Mouse (Mus musculus): Measurements from ENCODE around the gene Glrx5. TPM values are rescaled to one million over a fixed set of nuclear protein-coding genes. Genes with fewer than 3 reads are reported as not detected.
A peak's percentile ranks its signal among the peaks of the same experiment; 100 is the strongest.

The Glrx5 gene
- polyA plus RNA-seq, 1 experiment from 2014 or later = 653 TPM

DNA sequence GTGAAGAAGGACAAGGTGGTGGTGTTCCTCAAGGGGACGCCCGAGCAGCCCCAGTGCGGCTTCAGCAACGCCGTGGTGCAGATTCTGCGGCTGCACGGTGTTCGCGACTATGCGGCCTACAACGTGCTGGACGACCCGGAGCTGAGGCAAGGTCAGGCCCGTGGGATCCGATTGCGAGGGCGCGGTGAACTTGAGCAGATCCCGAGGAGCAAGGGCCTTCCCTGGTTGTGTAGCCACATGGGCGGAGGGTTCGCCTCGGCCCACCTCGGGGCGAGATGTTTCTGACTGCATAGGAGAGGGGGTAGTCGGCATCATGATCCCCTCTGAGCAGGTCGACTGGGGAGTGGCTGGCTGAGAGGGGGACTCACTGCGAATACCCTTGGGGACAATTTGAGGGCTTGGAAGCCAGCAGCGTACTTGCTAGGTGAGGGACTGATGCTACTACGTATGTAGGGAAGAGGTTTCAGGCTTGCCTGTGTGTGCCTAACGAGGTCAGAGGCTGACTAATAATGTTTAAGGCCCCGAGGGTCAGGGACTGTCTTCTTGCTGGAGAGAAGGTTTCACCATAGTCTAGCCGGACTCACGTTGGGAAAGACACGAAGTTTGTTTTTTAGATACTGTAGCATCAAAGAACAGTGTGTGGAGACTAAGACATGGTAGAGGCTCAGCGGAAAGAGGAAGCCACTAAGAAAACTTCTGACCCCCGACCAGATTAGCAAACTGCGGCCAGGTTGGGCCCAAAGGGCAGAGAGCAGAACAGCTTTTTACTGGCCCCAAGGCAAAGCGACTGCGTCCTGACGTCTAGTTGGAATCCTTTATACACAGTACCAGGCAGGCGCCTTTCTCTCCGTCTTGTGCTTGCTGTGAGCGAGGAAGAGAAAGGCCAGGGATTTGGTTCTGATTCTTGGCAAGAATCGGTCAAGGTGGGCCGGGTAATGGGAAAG is 616 bp downstream of the Glrx5 start:
- 1% methylated on average over 45 of the region's 45 CpGs for WGBS (ENCODE audit: insufficient replicate concordance)
- H3K4me3 ChIP-seq (replicated peaks) = peak overlapping the region; percentile 95
- H3K9me3 ChIP-seq (replicated peaks) = no peaks in the 10 kb centered on the region
- ATAC-seq (ENCODE audit: low read depth) (peak; percentile 0), DNase-seq (no peak)
- peaks cover 76% of the 10 kb centered on the region for H3K4me1 ChIP-seq (replicated peaks)
- peak overlapping the region; percentile 99 for H3K27ac ChIP-seq
- peaks cover 58% of the 10 kb centered on the region for H3K36me3 ChIP-seq
- peak overlapping the region; percentile 91 for H3K4me2 ChIP-seq
- no peaks in the 10 kb centered on the region for H3K27me3 ChIP-seq
- peak overlapping the region; percentile 100 for H3K9ac ChIP-seq

- peak overlapping the region; percentile 91 for H3K4me2 ChIP-seq
- 7% methylated on average over 14 of the region's 14 CpGs for WGBS (ENCODE audit: insufficient replicate concordance)
- peak overlapping the region; percentile 95 for H3K4me3 ChIP-seq (replicated peaks)
- H3K36me3 ChIP-seq = peaks cover 61% of the 10 kb centered on the region
- H3K9ac ChIP-seq = peak overlapping the region; percentile 100
- no peaks in the 10 kb centered on the region for H3K9me3 ChIP-seq (replicated peaks)
- peak overlapping the region; percentile 99 for H3K27ac ChIP-seq
- ATAC-seq (ENCODE audit: low read depth) (peak; percentile 61), DNase-seq (peak; percentile 86)
- H3K27me3 ChIP-seq = no peaks in the 10 kb centered on the region
- peaks cover 76% of the 10 kb centered on the region for H3K4me1 ChIP-seq (replicated peaks)
These were observed 1.8 kb downstream of the Glrx5 start for GRCm38 (mm10) chr12:105034130-105034769.

DNA sequence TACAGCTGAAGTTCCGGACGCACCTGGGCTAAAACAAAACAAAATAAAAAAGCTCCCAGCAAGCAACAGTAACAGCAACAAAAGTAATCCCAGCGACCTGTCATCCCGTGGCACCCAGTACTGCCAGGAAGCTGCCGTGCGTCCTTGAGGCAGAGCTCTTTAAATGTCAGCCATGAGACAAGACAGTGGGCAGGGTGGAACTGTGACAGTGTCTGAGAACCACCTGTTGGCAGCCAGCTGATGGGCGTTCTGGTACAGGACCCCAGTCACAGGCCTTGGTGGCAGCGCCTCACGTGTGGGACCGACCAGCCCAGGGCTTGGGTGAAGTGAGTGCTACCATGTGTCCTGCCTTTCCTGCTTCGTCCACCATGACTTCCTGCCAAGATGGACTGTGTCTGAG is 5.7 kb downstream of the Glrx5 start:
- ATAC-seq (ENCODE audit: low read depth) (no peak), DNase-seq (no peak)
- Histone ChIP-seq H3K4me3 (replicated peaks) (peak overlapping the region; percentile 95), H3K9me3 (replicated peaks) (no peaks in the 10 kb centered on the region), H3K4me2 (peak overlapping the region; percentile 91), H3K27me3 (no peaks in the 10 kb centered on the region), H3K4me1 (replicated peaks) (peaks cover 87% of the 10 kb centered on the region), H3K27ac (peak overlapping the region; percentile 99), H3K36me3 (peaks cover 83% of the 10 kb centered on the region), H3K9ac (peak overlapping the region; percentile 100)
- 57% methylated on average over 11 of the region's 11 CpGs for WGBS (ENCODE audit: insufficient replicate concordance)

GRCm38 (mm10) chr12:105038918-105039317 is 6.4 kb downstream of the Glrx5 start:
- peak overlapping the region; percentile 100 for H3K9ac ChIP-seq
- ATAC-seq (ENCODE audit: low read depth) (peak; percentile 89), DNase-seq (peak; percentile 86)
- H3K4me2 ChIP-seq = peak overlapping the region; percentile 91
- peaks cover 89% of the 10 kb centered on the region for H3K36me3 ChIP-seq
- 8% methylated on average over 7 of the region's 7 CpGs for WGBS (ENCODE audit: insufficient replicate concordance)
- no peaks in the 10 kb centered on the region for H3K9me3 ChIP-seq (replicated peaks)
- H3K27ac ChIP-seq = peak overlapping the region; percentile 99
- no peaks in the 10 kb centered on the region for H3K27me3 ChIP-seq
- H3K4me1 ChIP-seq (replicated peaks) = peaks cover 86% of the 10 kb centered on the region
- peak overlapping the region; percentile 95 for H3K4me3 ChIP-seq (replicated peaks)

GRCm38 (mm10) chr12:105039578-105040289 is 7.2 kb downstream of the Glrx5 start:
- ATAC-seq (ENCODE audit: low read depth) (peak; percentile 68), DNase-seq (no peak)
- Histone ChIP-seq H3K36me3 (peaks cover 93% of the 10 kb centered on the region), H3K9ac (peak overlapping the region; percentile 100), H3K9me3 (replicated peaks) (no peaks in the 10 kb centered on the region), H3K4me1 (replicated peaks) (peaks cover 85% of the 10 kb centered on the region), H3K27ac (peak overlapping the region; percentile 99), H3K4me3 (replicated peaks) (peak overlapping the region; percentile 95), H3K4me2 (peak overlapping the region; percentile 91), H3K27me3 (no peaks in the 10 kb centered on the region)
- 42% methylated on average over 12 of the region's 12 CpGs for WGBS (ENCODE audit: insufficient replicate concordance)

DNA sequence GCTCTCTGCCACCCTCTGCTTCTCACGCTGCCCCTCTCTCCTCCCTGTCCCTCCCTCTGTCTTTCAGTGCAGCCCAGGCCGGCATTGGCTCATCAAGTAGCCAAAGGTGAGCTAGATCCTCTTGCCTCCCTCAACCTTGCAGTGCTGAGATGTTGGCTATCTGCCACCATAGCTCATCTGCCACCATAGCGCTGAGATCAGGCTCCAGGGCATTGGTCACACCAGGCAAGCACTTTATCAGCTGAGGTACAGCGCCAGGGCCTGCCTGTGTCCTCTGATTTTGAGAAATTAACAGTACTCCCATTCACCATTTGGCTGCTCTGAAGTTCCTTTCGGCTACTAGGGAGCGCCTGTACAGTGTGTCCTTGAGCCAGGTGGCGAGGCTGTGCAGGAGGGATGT is 8.5 kb downstream of the Glrx5 start:
- peaks cover 93% of the 10 kb centered on the region for H3K36me3 ChIP-seq
- no peaks in the 10 kb centered on the region for H3K27me3 ChIP-seq
- peak overlapping the region; percentile 99 for H3K27ac ChIP-seq
- H3K4me1 ChIP-seq (replicated peaks) = peaks cover 79% of the 10 kb centered on the region
- H3K4me2 ChIP-seq = peak overlapping the region; percentile 91
- 87% methylated on average over 7 of the region's 7 CpGs for WGBS (ENCODE audit: insufficient replicate concordance)
- ATAC-seq (ENCODE audit: low read depth) (no peak), DNase-seq (no peak)
- no peaks in the 10 kb centered on the region for H3K9me3 ChIP-seq (replicated peaks)
- H3K9ac ChIP-seq = peak overlapping the region; percentile 100; the same call in 1 of the 2 replicates
- H3K4me3 ChIP-seq (replicated peaks) = no peak overlapping the region

DNA sequence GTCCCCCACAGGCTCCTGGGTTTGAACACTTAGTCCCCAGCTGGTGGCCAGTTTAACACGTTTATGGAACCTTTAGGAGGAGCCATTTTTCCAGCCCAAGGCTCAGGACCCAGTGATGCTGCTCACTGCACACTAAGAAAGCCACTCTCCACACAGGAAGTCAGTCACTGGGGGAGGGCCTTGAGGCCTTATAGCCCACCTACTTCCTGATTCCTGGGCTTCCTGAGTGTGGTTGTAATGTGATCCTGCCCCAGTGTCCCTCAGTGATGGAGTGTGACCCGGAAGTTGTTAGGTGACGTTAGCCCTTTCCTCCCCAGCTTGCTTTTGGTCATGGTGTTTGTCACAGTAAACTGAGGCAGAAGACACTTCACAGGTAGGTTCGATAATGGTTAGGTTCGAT is 10.6 kb downstream of the Glrx5 start:
- H3K36me3 ChIP-seq = peaks cover 89% of the 10 kb centered on the region
- WGBS (ENCODE audit: insufficient replicate concordance) = 90% methylated on average over 5 of the region's 5 CpGs
- H3K9me3 ChIP-seq (replicated peaks) = no peaks in the 10 kb centered on the region

DNA sequence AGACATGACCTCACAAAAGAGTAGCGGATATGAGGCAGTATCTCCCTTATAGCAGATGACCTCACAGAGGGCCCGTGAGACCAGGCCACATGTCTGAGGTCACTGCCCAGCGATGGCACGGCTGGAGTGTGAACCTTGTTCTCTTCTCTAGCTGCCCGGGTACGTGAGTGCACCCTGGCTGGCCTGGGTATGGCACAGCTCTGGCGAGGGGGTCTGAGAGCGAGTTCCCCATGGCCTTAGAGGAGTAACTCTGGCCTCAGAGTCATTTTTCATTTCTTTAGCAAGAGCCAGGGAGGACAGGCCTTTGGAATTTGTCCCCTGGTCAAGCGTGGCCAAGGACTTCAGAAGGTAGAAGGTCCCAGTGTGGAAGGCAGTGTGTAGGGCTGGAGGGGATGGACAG is 12.3 kb downstream of the Glrx5 start:
- DNase-seq (no peak), ATAC-seq (ENCODE audit: low read depth) (no peak)
- Histone ChIP-seq H3K4me3 (replicated peaks) (no peak overlapping the region), H3K4me1 (replicated peaks) (peaks cover 61% of the 10 kb centered on the region), H3K27ac (no peak overlapping the region), H3K9me3 (replicated peaks) (no peaks in the 10 kb centered on the region), H3K36me3 (peaks cover 87% of the 10 kb centered on the region), H3K4me2 (no peak overlapping the region), H3K9ac (no peak overlapping the region), H3K27me3 (no peaks in the 10 kb centered on the region)
- 91% methylated on average over 9 of the region's 9 CpGs for WGBS (ENCODE audit: insufficient replicate concordance)

More for the DNA sequence above, 10.6 kb downstream of the Glrx5 start:
- Histone ChIP-seq H3K4me3 (replicated peaks) (no peak overlapping the region), H3K4me1 (replicated peaks) (peaks cover 65% of the 10 kb centered on the region), H3K27me3 (no peaks in the 10 kb centered on the region), H3K4me2 (no peak overlapping the region), H3K27ac (no peak overlapping the region), H3K9ac (no peak overlapping the region)
- ATAC-seq (ENCODE audit: low read depth) (no peak), DNase-seq (no peak)

DNA sequence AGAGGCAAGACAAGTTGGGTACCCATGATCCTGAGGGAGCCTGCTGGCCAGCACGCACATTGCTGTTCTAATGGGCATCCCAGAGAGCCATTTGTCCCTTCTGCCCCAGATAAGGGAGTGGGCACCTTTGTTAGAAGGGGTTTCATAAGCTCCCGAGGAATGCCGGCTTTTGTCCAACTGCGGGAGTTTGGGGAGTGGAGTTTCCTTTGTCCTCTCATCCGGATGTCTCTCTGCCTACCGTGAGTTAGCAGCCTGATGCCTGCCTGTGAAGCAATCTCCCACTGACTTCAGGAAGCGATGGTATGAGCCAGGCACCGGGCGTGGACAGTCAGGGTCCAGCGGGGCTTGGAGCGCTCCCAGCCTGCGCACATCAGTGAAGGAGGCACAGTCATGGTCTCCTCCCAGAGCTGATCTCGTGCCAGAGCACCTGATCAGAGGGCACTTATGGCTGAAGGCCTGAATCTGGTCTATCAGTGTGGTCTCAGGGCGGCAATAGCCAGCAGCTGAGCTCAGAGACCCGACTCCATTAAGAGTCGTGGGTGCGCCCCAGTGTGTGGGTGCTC is 15.9 kb downstream of the Glrx5 start:
- peaks cover 59% of the 10 kb centered on the region for H3K36me3 ChIP-seq
- no peak overlapping the region for H3K4me3 ChIP-seq (replicated peaks)
- no peak for ATAC-seq (ENCODE audit: low read depth)
- peak overlapping the region; percentile 31 for H3K27ac ChIP-seq
- DNase-seq = no peak
- H3K4me2 ChIP-seq = no peak overlapping the region
- H3K4me1 ChIP-seq (replicated peaks) = peaks cover 43% of the 10 kb centered on the region
- H3K27me3 ChIP-seq = no peaks in the 10 kb centered on the region
- WGBS (ENCODE audit: insufficient replicate concordance) = 73% methylated on average over 17 of the region's 17 CpGs
- no peak overlapping the region for H3K9ac ChIP-seq
- H3K9me3 ChIP-seq (replicated peaks) = no peaks in the 10 kb centered on the region

DNA sequence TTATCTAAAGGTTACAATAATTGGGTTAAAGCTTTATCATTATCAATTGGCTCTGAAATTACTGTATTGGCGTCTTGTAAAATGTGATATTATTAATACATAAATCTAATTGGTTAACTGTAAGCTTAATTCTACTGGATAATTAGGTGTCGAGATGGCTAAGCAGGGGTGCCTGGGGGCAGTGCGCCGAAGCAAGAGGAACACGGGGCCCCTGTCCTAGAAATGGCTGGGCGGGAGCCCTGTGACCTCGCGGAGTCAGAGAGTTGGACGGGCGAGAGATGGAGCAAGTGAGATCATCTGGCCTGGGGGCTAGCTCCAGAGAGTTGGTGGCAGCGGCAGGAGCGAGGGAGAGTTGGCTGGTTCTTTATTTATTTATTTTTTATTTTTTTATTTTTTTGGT is 17.3 kb downstream of the Glrx5 start:
- Histone ChIP-seq H3K36me3 (peaks cover 45% of the 10 kb centered on the region), H3K27ac (0 out of 2 replicates have a peak overlapping the region, but pooled peaks have one; percentile 34), H3K4me3 (replicated peaks) (no peak overlapping the region), H3K9ac (no peak overlapping the region), H3K4me2 (no peak overlapping the region), H3K9me3 (replicated peaks) (0 out of 2 replicates have a peak, but pooled peaks cover 4% of the 10 kb centered on the region), H3K4me1 (replicated peaks) (peaks cover 34% of the 10 kb centered on the region), H3K27me3 (no peaks in the 10 kb centered on the region)
- no peak for ATAC-seq (ENCODE audit: low read depth)
- no peak for DNase-seq
- 71% methylated on average over 12 of the region's 12 CpGs for WGBS (ENCODE audit: insufficient replicate concordance)

Measured in liver, embryonic 13.5 days (tissue).